Mouse (Mus musculus) embryonic facial prominence, embryonic 10.5 days (tissue): ENCODE measurements around the gene Arfgef3. TPM values are rescaled to one million over a fixed set of nuclear protein-coding genes. Genes with fewer than 3 reads are reported as not detected.
"Not testable (repeated sequence)": the region's sequence is repeated elsewhere in the genome, so short reads cannot be mapped to it uniquely, and the experiment has no call there.

ENCODE experiments used
- DNase-seq: peaks from one replicate; pipeline ENCODE4 v3.0.0-alpha.2; 2017; ENCODE audit warnings: low spot score
- H3K27ac ChIP-seq: fragments of 300-500 bp; sonication (generic); replicated peaks from 2 replicates; pipeline ENCODE4 v1.5.1; 2016; ENCODE audit warnings: mild to moderate bottlenecking
- H3K27me3 ChIP-seq: fragments of 300-500 bp; sonication (generic); replicated peaks from 2 replicates; pipeline ENCODE4 v1.6.1; 2016; ENCODE audit warnings: low read depth, mild to moderate bottlenecking; ENCODE audit not compliant: poor library complexity, severe bottlenecking
- H3K36me3 ChIP-seq: fragments of 300-500 bp; sonication (generic); replicated peaks from 2 replicates; pipeline ENCODE4 v1.6.1; 2016; ENCODE audit warnings: mild to moderate bottlenecking, moderate library complexity
- H3K4me1 ChIP-seq: fragments of 300-500 bp; sonication (generic); 2 replicates; pipeline ENCODE4 v1.6.1; 2016
- H3K4me3 ChIP-seq: fragments of 300-500 bp; sonication (generic); 2 replicates; pipeline ENCODE4 v1.5.1; 2016; ENCODE audit warnings: mild to moderate bottlenecking, moderate library complexity
- H3K9me3 ChIP-seq: fragments of 300-500 bp; sonication (generic); 2 replicates; pipeline ENCODE4 v1.6.1; 2016; ENCODE audit warnings: mild to moderate bottlenecking
- WGBS: fragments of 180-500 bp; shearing (Covaris S2); methylation state at CpG from one replicate; pipeline ENCODE4 v1.1.7; 2016; 5-methylcytosine and 5-hydroxymethylcytosine counted together
- polyA plus RNA-seq: library from polyadenylated mRNA; unstranded; fragments of >200 nt; fragmentation: Nextera tagmentation; extraction: Ambion mirVana; gene quantifications from 2 replicates; pipeline ENCODE4 v1.2.1, GENCODE M21; 2016

The Arfgef3 gene
- polyA plus RNA-seq, 1 experiment from 2014 or later: 0.50 TPM

DNA sequence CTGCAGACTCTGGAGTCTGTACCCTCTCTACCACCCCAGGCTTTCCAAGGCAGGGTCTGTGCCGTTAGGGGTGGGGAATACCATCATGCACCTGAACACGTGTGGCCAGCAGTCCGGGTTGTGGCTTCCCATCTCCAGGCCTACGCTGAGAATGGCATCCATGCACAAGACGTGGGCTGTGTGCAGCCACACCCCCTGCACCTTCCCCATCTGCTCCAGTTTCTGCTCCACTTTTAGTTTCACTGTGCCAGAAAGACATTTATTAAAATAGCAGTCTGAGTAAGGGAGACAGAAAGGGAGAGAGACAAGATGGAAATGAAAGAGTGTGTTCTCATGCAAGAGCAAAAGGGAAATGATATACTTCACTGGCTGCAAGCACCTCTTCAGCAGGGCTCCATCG, 116.2 kb downstream of the Arfgef3 start:
- no peak overlapping the region for H3K27ac ChIP-seq
- DNase-seq: no peak
- H3K9me3 ChIP-seq: no peaks in the 10 kb centered on the region
- H3K27me3 ChIP-seq: no peaks in the 10 kb centered on the region
- no peaks in the 10 kb centered on the region for H3K36me3 ChIP-seq
- H3K4me1 ChIP-seq: no peaks in the 10 kb centered on the region
- 87% methylated on average over 6 of the region's 6 CpGs for WGBS
- H3K4me3 ChIP-seq: no peak overlapping the region

DNA sequence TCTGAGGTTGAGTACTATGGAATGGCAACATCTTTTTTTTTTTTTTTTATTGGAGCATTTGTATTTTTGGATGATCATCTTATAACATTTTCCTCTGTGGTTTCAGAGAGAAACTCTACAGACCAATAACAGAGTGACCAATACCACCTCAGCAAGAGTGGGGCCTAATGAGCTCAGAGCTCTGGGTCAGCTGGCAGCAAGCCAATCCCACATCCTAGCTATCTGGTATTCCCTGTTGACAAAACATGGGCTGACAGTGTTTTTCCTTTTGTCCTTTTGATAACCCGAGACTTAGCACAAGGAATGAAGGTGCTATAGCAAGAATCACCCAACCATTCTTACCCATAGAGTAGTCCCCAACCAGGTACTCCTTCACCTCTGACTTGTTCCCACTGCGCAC, 131.0 kb downstream of the Arfgef3 start:
- H3K4me3 ChIP-seq: no peak overlapping the region
- 81% methylated on average over 2 of the region's 2 CpGs for WGBS
- no peaks in the 10 kb centered on the region for H3K27me3 ChIP-seq

GRCm38 (mm10) chr10:18604827-18605535, 138.8 kb downstream of the Arfgef3 start:
- not testable (repeated sequence) for H3K27me3 ChIP-seq, H3K4me1 ChIP-seq, H3K4me3 ChIP-seq, DNase-seq, H3K36me3 ChIP-seq, H3K27ac ChIP-seq, H3K9me3 ChIP-seq
- WGBS: 62% methylated on average over 5 of the region's 5 CpGs

More for the DNA sequence above, 131.0 kb downstream of the Arfgef3 start:
- Histone ChIP-seq H3K36me3 (no peaks in the 10 kb centered on the region), H3K4me1 (no peaks in the 10 kb centered on the region), H3K27ac (no peak overlapping the region), H3K9me3 (no peaks in the 10 kb centered on the region)
- no peak for DNase-seq

- 21% methylated on average over 4 of the region's 4 CpGs for WGBS
Observed at GRCm38 (mm10) chr10:18602030-18602429, 141.7 kb downstream of the Arfgef3 start.

GRCm38 (mm10) chr10:18597601-18598000, 146.1 kb downstream of the Arfgef3 start:
- DNase-seq: no peak
- 93% methylated on average over 6 of the region's 6 CpGs for WGBS
- no peaks in the 10 kb centered on the region for H3K36me3 ChIP-seq
- no peak overlapping the region for H3K4me3 ChIP-seq
- no peaks in the 10 kb centered on the region for H3K4me1 ChIP-seq
- no peaks in the 10 kb centered on the region for H3K27me3 ChIP-seq
- H3K9me3 ChIP-seq: no peaks in the 10 kb centered on the region
- H3K27ac ChIP-seq: no peak overlapping the region

More at GRCm38 (mm10) chr10:18602030-18602429, 141.7 kb downstream of the Arfgef3 start:
- H3K4me3 ChIP-seq: no peak overlapping the region
- no peaks in the 10 kb centered on the region for H3K9me3 ChIP-seq
- H3K27me3 ChIP-seq: no peaks in the 10 kb centered on the region
- H3K27ac ChIP-seq: no peak overlapping the region
- peaks cover 4% of the 10 kb centered on the region; the same call in 1 of the 2 replicates for H3K4me1 ChIP-seq
- no peaks in the 10 kb centered on the region for H3K36me3 ChIP-seq
- DNase-seq: peak; percentile 72

GRCm38 (mm10) chr10:18589455-18589854, 154.3 kb downstream of the Arfgef3 start:
- 0 out of 2 replicates have a peak, but pooled peaks cover 7% of the 10 kb centered on the region for H3K4me1 ChIP-seq
- H3K27me3 ChIP-seq: 0 out of 2 replicates have a peak, but pooled peaks cover 3% of the 10 kb centered on the region
- WGBS: 88% methylated on average over 5 of the region's 5 CpGs
- H3K36me3 ChIP-seq: no peaks in the 10 kb centered on the region
- DNase-seq: no peak
- no peaks in the 10 kb centered on the region for H3K9me3 ChIP-seq
- H3K27ac ChIP-seq: no peak overlapping the region
- H3K4me3 ChIP-seq: no peak overlapping the region

GRCm38 (mm10) chr10:18584188-18584587, 159.6 kb downstream of the Arfgef3 start:
- Histone ChIP-seq H3K27me3 (0 out of 2 replicates have a peak, but pooled peaks cover 3% of the 10 kb centered on the region), H3K9me3 (no peaks in the 10 kb centered on the region), H3K36me3 (no peaks in the 10 kb centered on the region), H3K27ac (no peak overlapping the region), H3K4me3 (no peak overlapping the region), H3K4me1 (no peaks in the 10 kb centered on the region)
- 10% methylated on average over 7 of the region's 7 CpGs for WGBS
- DNase-seq: no peak

DNA sequence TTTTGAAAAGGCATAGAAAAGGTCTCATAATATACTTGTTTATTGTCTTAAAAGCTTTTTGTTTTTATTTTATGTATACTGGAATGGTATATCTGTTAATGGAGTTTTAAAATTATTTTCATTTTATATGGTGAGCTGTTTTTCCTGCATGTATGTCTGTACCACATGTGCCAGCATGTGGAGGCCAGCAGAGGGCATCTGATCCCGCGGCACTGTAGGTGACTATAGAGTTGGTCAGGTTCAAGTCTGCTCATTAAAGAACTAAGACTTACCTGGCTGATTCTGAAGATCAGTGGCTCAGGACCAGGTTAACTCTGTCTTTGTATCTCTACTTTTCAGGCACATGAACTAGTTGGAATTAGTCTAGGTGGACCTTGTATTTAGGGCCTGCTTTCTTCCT, 171.2 kb downstream of the Arfgef3 start:
- Histone ChIP-seq H3K4me3 (no peak overlapping the region), H3K27ac (no peak overlapping the region), H3K9me3 (0 out of 2 replicates have a peak, but pooled peaks cover 3% of the 10 kb centered on the region), H3K36me3 (no peaks in the 10 kb centered on the region), H3K4me1 (no peaks in the 10 kb centered on the region), H3K27me3 (no peaks in the 10 kb centered on the region)
- 56% methylated on average over 2 of the region's 2 CpGs for WGBS
- no peak for DNase-seq

DNA sequence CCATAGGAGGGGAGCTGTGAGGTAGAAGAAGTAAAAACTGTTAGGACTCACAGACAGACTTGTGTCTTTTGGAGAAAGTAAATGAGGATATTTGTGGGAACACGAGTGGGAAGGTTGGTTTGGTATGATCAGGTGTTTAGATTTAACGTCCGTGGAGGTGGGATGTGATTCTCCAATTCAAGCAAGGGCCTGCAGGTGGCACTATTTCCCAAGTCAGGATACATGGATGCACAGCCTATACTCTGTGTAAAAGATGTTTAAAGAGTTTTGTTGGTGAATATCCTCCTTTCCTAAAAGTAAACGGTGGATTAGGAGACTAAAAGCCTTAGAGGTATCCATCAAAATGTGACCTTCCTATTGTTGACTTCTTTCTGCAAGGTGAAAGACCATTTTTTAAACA, 180.8 kb downstream of the Arfgef3 start:
- Histone ChIP-seq H3K9me3 (no peaks in the 10 kb centered on the region), H3K4me1 (no peaks in the 10 kb centered on the region), H3K27me3 (no peaks in the 10 kb centered on the region), H3K36me3 (no peaks in the 10 kb centered on the region), H3K27ac (no peak overlapping the region), H3K4me3 (no peak overlapping the region)
- WGBS: 10% methylated on average over 4 of the region's 4 CpGs
- DNase-seq: peak; percentile 37

- no peaks in the 10 kb centered on the region for H3K4me1 ChIP-seq
- H3K36me3 ChIP-seq: no peaks in the 10 kb centered on the region
- no peak for DNase-seq
- H3K9me3 ChIP-seq: no peaks in the 10 kb centered on the region
- no peak overlapping the region for H3K4me3 ChIP-seq
- no peak overlapping the region for H3K27ac ChIP-seq
- WGBS: 53% methylated on average over 5 of the region's 5 CpGs
- no peaks in the 10 kb centered on the region for H3K27me3 ChIP-seq
Observed at GRCm38 (mm10) chr10:18561445-18561844, 182.3 kb downstream of the Arfgef3 start.

DNA sequence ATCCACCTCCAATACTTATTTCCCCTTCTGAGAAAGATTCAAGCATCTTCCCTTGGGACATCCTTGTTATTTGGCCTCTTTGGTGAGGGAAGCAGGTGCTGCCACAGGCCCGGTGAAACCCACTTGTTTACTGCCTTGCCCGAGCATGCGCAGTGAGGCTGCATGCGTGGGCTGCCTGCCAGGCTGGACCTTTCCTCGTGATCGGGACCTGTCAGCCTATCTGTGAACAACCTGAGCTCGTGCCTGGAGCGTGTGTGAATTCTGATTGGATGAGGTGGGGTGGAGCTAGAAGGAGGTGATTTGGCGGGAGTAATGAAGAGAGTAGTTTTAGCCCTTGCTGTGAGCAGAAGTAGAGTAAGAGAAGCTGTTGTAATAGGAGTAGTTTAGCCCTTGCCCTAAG, 184.7 kb downstream of the Arfgef3 start:
- DNase-seq, H3K27me3 ChIP-seq, H3K27ac ChIP-seq, H3K9me3 ChIP-seq, H3K4me3 ChIP-seq, H3K4me1 ChIP-seq, H3K36me3 ChIP-seq: not testable (repeated sequence)
- WGBS: 86% methylated on average over 9 of the region's 9 CpGs

- Histone ChIP-seq H3K36me3 (no peaks in the 10 kb centered on the region), H3K27me3 (peaks cover 18% of the 10 kb centered on the region), H3K27ac (0 out of 2 replicates have a peak overlapping the region, but pooled peaks have one; percentile 41), H3K9me3 (no peaks in the 10 kb centered on the region), H3K4me1 (peaks cover 23% of the 10 kb centered on the region), H3K4me3 (peak overlapping the region; percentile 59)
- DNase-seq: peak; percentile 70
- 4% methylated on average over 35 of the region's 35 CpGs for WGBS
Observed at GRCm38 (mm10) chr10:18549321-18550216, 194.2 kb downstream of the Arfgef3 start.
